Mouse (Mus musculus): Measurements from ENCODE around the gene Bpnt1.
"Not testable (repeated sequence)": the region's sequence is repeated elsewhere in the genome, so short reads cannot be mapped to it uniquely, and the experiment has no call there.

DNA sequence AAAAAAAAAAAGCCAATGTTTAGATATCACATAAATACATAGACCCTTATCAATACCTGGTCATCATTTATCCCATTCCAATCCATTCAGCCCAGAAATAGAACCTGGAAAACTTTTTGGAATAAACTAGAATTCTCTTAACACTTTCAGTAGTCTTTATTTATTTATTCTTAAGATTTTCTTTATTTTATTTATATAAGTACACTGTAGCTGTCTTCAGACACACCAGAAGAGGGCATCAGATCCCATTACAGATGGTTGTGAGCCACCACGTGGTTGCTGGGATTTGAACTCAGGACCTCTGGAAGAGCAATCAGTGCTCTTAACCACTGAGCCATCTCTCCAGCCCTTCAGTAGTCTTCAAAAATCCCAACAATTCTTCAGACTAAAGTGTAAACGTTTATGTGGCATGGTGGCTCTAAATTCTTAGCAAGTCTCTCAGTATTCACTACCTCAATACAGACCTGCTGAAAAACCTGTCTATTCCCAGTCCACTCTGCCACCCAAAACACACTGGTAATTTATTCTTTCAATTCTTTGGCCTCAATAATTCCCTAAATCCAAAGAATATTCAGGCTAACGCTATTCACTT is 4.1 kb upstream of the Bpnt1 start:
- TF ChIP-seq MAFK (IDR thresholded peaks at IDR 0.05; ENCODE audit: insufficient read depth, low read depth, low read length); CHD2 (IDR thresholded peaks at IDR 0.05; ENCODE audit: low read depth, low read length); ZC3H11A (IDR thresholded peaks at IDR 0.05; ENCODE audit: borderline replicate concordance, low read depth, low read length); ZNF384 (IDR thresholded peaks at IDR 0.05; ENCODE audit: low read depth, low read length): not testable (repeated sequence)
